Comparison of ENCODE assay signal across 13 mouse cellular contexts in the genomic region with DNA sequence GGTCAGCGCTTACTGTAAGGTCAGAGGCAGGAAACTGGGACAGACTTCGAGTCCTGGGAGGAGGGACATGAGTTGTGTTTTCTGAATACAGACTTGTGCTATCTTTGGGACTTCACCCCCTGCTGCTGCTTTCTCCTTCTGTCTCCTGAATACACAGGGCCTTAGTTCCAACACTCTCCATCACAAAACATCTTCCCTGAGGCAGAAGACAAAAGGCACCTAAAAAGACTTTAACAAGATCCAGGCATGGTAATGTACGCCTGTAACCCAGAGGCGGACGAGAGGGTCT.
DNase-seq lines count a peak whose midpoint lies in the region; ATAC-seq and TF ChIP-seq lines count a peak whose summit lies in the region.
"Had no signal": no experiment of that assay in that cellular context is flagged by ENCODE, and none has a peak within 500 bp of the region (broad histone marks: within the 10 kb centered on the region; RNA-seq: fewer than 3 reads in every experiment).

No protein-coding gene starts in this region.

- no peak for TF ChIP-seq EP300 in stomach, postnatal 0 days (optimal IDR thresholded peaks at IDR 0.05)

- no peaks in the 10 kb centered on the region for H3K27me3 ChIP-seq in hindbrain, postnatal 0 days (ENCODE audit: insufficient read depth, low read length)
- H3K27me3 ChIP-seq in hindbrain, embryonic 12.5 days = no peaks in the 10 kb centered on the region; the same call in 1 of the 2 replicates
- H3K27me3 ChIP-seq in spleen, adult 2 months (ENCODE audit: control insufficient read depth, insufficient read depth, low read length) = no peaks in the 10 kb centered on the region
- no peaks in the 10 kb centered on the region for H3K27me3 ChIP-seq in intestine, postnatal 0 days (replicated peaks; ENCODE audit: control insufficient read depth, insufficient read depth, low read length)
- no peaks in the 10 kb centered on the region for H3K27me3 ChIP-seq in stomach, postnatal 0 days (ENCODE audit: control insufficient read depth, insufficient read depth, low read length)
- H3K27me3 ChIP-seq: hindbrain, embryonic 15.5 days; midbrain, embryonic 12.5 days; neural tube, embryonic 12.5 days had no signal

- TF ChIP-seq POLR2A in spleen, adult 2 months (IDR thresholded peaks at IDR 0.05; ENCODE audit: low read depth, low read length) = no peak

- WGBS in hindbrain, postnatal 0 days = 54% methylated on average over 5 of the region's 5 CpGs
- 39% methylated on average over 5 of the region's 5 CpGs for WGBS in hindbrain, embryonic 12.5 days
- WGBS in spleen, adult 2 months = 79% methylated on average over 5 of the region's 5 CpGs
- 70% methylated on average over 5 of the region's 5 CpGs for WGBS in intestine, postnatal 0 days
- 78% methylated on average over 5 of the region's 5 CpGs for WGBS in stomach, postnatal 0 days

- H3K9ac ChIP-seq in hindbrain, postnatal 0 days (replicated peaks; ENCODE audit: low read length) = no peak overlapping the region
- no peak overlapping the region for H3K9ac ChIP-seq in hindbrain, embryonic 12.5 days
- 0 out of 2 replicates have a peak overlapping the region, but pooled peaks have one; percentile 28 for H3K9ac ChIP-seq in intestine, postnatal 0 days (ENCODE audit: low read depth, low read length)
- no peak overlapping the region for H3K9ac ChIP-seq in stomach, postnatal 0 days (ENCODE audit: low read length)
- H3K9ac ChIP-seq: hindbrain, embryonic 15.5 days; midbrain, embryonic 12.5 days had no signal

- no peaks in the 10 kb centered on the region for H3K9me3 ChIP-seq in hindbrain, postnatal 0 days (ENCODE audit: low read length)
- no peaks in the 10 kb centered on the region for H3K9me3 ChIP-seq in hindbrain, embryonic 12.5 days (replicated peaks)
- H3K9me3 ChIP-seq in intestine, postnatal 0 days (ENCODE audit: control insufficient read depth) = no peaks in the 10 kb centered on the region
- H3K9me3 ChIP-seq in stomach, postnatal 0 days (ENCODE audit: control insufficient read depth, low read length) = no peaks in the 10 kb centered on the region
- H3K9me3 ChIP-seq: hindbrain, embryonic 15.5 days; midbrain, embryonic 12.5 days; neural tube, embryonic 12.5 days had no signal

- H3K27ac ChIP-seq in hindbrain, postnatal 0 days = peak overlapping the region; percentile 17; the same call in 1 of the 2 replicates
- H3K27ac ChIP-seq in hindbrain, embryonic 12.5 days = no peak overlapping the region
- peak overlapping the region; percentile 52 for H3K27ac ChIP-seq in spleen, adult 2 months (ENCODE audit: insufficient read depth, low read length)
- H3K27ac ChIP-seq in intestine, postnatal 0 days (ENCODE audit: low read depth, low read length) = peak overlapping the region; percentile 92
- peak overlapping the region; percentile 82 for H3K27ac ChIP-seq in stomach, postnatal 0 days (replicated peaks)
- H3K27ac ChIP-seq: hindbrain, embryonic 15.5 days; midbrain, embryonic 12.5 days; neural tube, embryonic 12.5 days had no signal

- H3K4me3 ChIP-seq in hindbrain, postnatal 0 days (ENCODE audit: low read length) = no peak overlapping the region
- H3K4me3 ChIP-seq in hindbrain, embryonic 12.5 days = no peak overlapping the region
- no peak overlapping the region for H3K4me3 ChIP-seq in spleen, adult 2 months (ENCODE audit: extremely low read depth, insufficient read depth, insufficient read length)
- H3K4me3 ChIP-seq in intestine, postnatal 0 days (ENCODE audit: low read depth, low read length) = no peak overlapping the region
- H3K4me3 ChIP-seq in stomach, postnatal 0 days (ENCODE audit: low read depth, low read length) = no peak overlapping the region
- H3K4me3 ChIP-seq: hindbrain, embryonic 15.5 days; midbrain, embryonic 12.5 days; neural tube, embryonic 12.5 days had no signal

- peaks cover 32% of the 10 kb centered on the region for H3K4me1 ChIP-seq in hindbrain, postnatal 0 days (ENCODE audit: insufficient read depth, low read length)
- peaks cover 48% of the 10 kb centered on the region for H3K4me1 ChIP-seq in hindbrain, embryonic 12.5 days
- peaks cover 69% of the 10 kb centered on the region for H3K4me1 ChIP-seq in spleen, adult 2 months (ENCODE audit: control insufficient read depth, insufficient read depth, insufficient read length)
- H3K4me1 ChIP-seq in intestine, postnatal 0 days (replicated peaks; ENCODE audit: control insufficient read depth, insufficient read depth, low read length) = peaks cover 46% of the 10 kb centered on the region
- H3K4me1 ChIP-seq in stomach, postnatal 0 days (replicated peaks; ENCODE audit: control insufficient read depth, insufficient read depth) = peaks cover 24% of the 10 kb centered on the region

- H3K4me2 ChIP-seq in hindbrain, postnatal 0 days (ENCODE audit: low read depth, low read length) = no peak overlapping the region
- H3K4me2 ChIP-seq in hindbrain, embryonic 12.5 days (replicated peaks) = no peak overlapping the region
- H3K4me2 ChIP-seq in intestine, postnatal 0 days (replicated peaks; ENCODE audit: low read depth) = no peak overlapping the region
- no peak overlapping the region for H3K4me2 ChIP-seq in stomach, postnatal 0 days (replicated peaks; ENCODE audit: low read depth)
- H3K4me2 ChIP-seq: hindbrain, embryonic 15.5 days; midbrain, embryonic 12.5 days; neural tube, embryonic 12.5 days had no signal

- ATAC-seq in hindbrain, postnatal 0 days = no peak
- no peak for ATAC-seq in hindbrain, embryonic 12.5 days (ENCODE audit: low FRiP score)
- ATAC-seq in intestine, postnatal 0 days = no peak
- no peak for ATAC-seq in stomach, postnatal 0 days (ENCODE audit: low FRiP score, low TSS enrichment)
- no peak for ATAC-seq in monocyte, adult 5-6 weeks (replicated peaks; ENCODE audit: insufficient number of reproducible peaks, low FRiP score, low TSS enrichment, poor library complexity, severe bottlenecking)
- ATAC-seq: activated CD4-positive, CD25-positive, alpha-beta regulatory T cell, adult 4 months had no signal

- no peaks in the 10 kb centered on the region for H3K36me3 ChIP-seq in hindbrain, postnatal 0 days (ENCODE audit: insufficient read depth, low read length)
- no peaks in the 10 kb centered on the region for H3K36me3 ChIP-seq in hindbrain, embryonic 12.5 days
- no peaks in the 10 kb centered on the region for H3K36me3 ChIP-seq in spleen, adult 2 months (ENCODE audit: control insufficient read depth, insufficient read depth, low read length)
- no peaks in the 10 kb centered on the region for H3K36me3 ChIP-seq in intestine, postnatal 0 days (ENCODE audit: control insufficient read depth, insufficient read depth)
- no peaks in the 10 kb centered on the region for H3K36me3 ChIP-seq in stomach, postnatal 0 days (ENCODE audit: control insufficient read depth, insufficient read depth, low read length)
- H3K36me3 ChIP-seq: hindbrain, embryonic 15.5 days; midbrain, embryonic 12.5 days; neural tube, embryonic 12.5 days had no signal

- no peak for TF ChIP-seq CTCF in hindbrain, postnatal 0 days (IDR thresholded peaks at IDR 0.05; ENCODE audit: low read depth)
- TF ChIP-seq CTCF in spleen, adult 2 months (IDR thresholded peaks at IDR 0.05; ENCODE audit: extremely low read depth, insufficient read depth, insufficient read length, insufficient replicate concordance) = no peak
- no peak for TF ChIP-seq CTCF in intestine, postnatal 0 days (IDR thresholded peaks at IDR 0.05; ENCODE audit: low read depth)
- no peak for TF ChIP-seq CTCF in stomach, postnatal 0 days (IDR thresholded peaks at IDR 0.05; ENCODE audit: low read depth)

- DNase-seq in hindbrain, postnatal 0 days (ENCODE audit: low spot score) = no peak
- no peak for DNase-seq in spleen, adult 2 months (ENCODE audit: low read depth in 1 of 2, low spot score in 2 of 2)
- DNase-seq in spleen, postnatal 4 days (ENCODE audit: low spot score in 2 of 2) = no peak
- no peak for DNase-seq in stomach, postnatal 0 days (ENCODE audit: low spot score)
- DNase-seq in cerebellum, adult 11-12 months = no peak
- DNase-seq: right cerebral cortex, adult 18-20 months had no signal
